Mouse (Mus musculus): Measurements from ENCODE around the gene Trim31. TPM values are rescaled to one million over a fixed set of nuclear protein-coding genes. Genes with fewer than 3 reads are reported as not detected.

The Trim31 gene
- polyA plus RNA-seq (2012; ENCODE audit: insufficient read depth, insufficient read length, low replicate concordance, missing spikeins), result not detected in 2 replicates

DNA sequence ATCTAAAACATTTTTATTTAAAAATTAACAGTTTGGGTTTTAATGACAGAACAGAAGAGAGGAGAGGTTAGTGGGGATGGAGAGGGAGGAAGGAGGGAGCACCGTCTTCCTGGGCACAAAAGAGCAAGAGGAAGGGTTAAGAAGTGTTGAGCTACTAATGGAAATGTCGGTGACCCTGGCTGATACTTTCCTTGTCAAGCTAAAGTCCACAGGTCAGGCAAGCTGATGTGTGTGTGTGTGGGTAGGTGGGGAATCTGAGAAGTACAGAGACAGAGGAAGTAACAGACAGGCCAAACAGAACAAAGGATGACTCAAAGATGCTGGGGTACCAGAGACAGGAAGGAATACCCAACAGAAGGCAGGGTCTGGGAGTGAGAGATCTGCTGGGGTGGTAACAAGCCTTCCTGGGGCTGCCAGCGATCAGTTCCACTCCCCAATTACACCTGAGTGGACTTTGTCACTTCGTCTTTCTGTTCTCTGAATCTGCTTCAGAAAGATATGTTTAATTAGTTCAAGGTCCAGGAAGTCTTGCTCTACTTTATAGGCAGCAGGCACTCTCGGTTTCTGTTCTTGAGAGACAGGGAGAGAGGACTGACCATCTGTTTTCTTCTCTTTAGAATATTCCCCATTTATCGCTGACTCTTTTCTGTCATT is at the start of gene Trim31:
Gene Trim31, plus strand, starts transcription at position 567 of the 654 bp plus-strand sequence.
- Histone ChIP-seq H3K4me3 (ENCODE audit: insufficient read depth, low read depth, low read length) (no peak within 1 kb of the TSS), H3K4me1 (ENCODE audit: control insufficient read depth, insufficient read depth, low read length) (peaks cover 3% of the 10 kb centered on the region), H3K27ac (ENCODE audit: insufficient read depth, low read depth, low read length) (no peak within 1 kb of the TSS)
- TF ChIP-seq POLR2A (IDR thresholded peaks at IDR 0.05; ENCODE audit: insufficient read depth, low read depth, low read length) (no peak), CTCF (IDR thresholded peaks at IDR 0.05; ENCODE audit: insufficient read depth, low read depth, low read length) (no peak)
- WGBS, result 85% methylated on average over 6 of the region's 6 CpGs

DNA sequence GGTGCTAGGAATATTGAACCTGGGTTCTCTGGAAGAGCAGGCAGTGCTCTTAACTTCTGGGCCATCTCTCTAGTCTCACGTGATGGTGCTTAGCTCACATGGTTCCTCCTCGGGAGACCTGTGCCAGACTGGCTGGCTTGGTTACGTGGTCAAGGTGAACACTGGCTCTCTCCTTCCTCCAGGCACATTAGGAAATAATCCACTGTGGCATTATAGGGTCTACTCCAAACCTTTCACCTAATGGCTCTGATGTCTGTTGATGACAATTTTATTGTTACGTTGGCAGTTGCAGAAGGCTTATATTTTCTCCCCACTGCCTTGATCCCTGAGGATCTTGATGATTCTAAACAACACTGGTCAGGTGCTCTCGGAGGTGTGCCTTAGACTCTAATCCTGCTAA is 49.0 kb upstream of the Trim31 start:
- no peak overlapping the region for H3K27ac ChIP-seq (ENCODE audit: insufficient read depth, low read depth, low read length)
- TF ChIP-seq POLR2A (IDR thresholded peaks at IDR 0.05; ENCODE audit: insufficient read depth, low read depth, low read length) (no peak), CTCF (IDR thresholded peaks at IDR 0.05; ENCODE audit: insufficient read depth, low read depth, low read length) (no peak)
- no peak overlapping the region for H3K4me3 ChIP-seq (ENCODE audit: insufficient read depth, low read depth, low read length)
- no peaks in the 10 kb centered on the region; the same call in 1 of the 2 replicates for H3K4me1 ChIP-seq (ENCODE audit: control insufficient read depth, insufficient read depth, low read length)
- 70% methylated on average over 5 of the region's 5 CpGs for WGBS

DNA sequence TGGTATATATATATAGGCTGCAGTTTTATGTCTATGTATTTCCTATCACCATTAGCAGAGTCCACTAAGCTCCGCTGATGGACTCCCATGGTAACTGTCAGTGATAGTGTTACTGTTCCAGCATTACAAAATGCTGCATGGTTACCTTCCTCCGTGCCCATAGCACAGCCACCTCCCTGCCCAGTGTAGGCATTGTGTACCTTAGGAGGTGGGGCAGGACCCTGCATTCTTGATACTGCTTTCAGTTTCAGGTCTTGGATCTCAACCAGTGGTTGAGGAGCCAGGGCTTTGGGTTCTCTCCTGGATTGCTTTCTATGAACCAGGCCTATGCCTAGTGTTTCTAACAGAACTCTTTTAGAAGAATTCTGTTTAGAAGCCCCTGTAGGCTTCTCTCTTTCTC is 47.9 kb upstream of the Trim31 start:
- no peak overlapping the region for H3K4me3 ChIP-seq (ENCODE audit: insufficient read depth, low read depth, low read length)
- H3K27ac ChIP-seq (ENCODE audit: insufficient read depth, low read depth, low read length), result no peak overlapping the region
- TF ChIP-seq CTCF (IDR thresholded peaks at IDR 0.05; ENCODE audit: insufficient read depth, low read depth, low read length) (no peak), POLR2A (IDR thresholded peaks at IDR 0.05; ENCODE audit: insufficient read depth, low read depth, low read length) (no peak)
- WGBS, result 89% methylated on average over 2 of the region's 2 CpGs
- no peaks in the 10 kb centered on the region; the same call in 1 of the 2 replicates for H3K4me1 ChIP-seq (ENCODE audit: control insufficient read depth, insufficient read depth, low read length)

- Histone ChIP-seq H3K27ac (ENCODE audit: insufficient read depth, low read depth, low read length) (no peak overlapping the region), H3K4me3 (ENCODE audit: insufficient read depth, low read depth, low read length) (no peak overlapping the region), H3K4me1 (ENCODE audit: control insufficient read depth, insufficient read depth, low read length) (no peaks in the 10 kb centered on the region; the same call in 1 of the 2 replicates)
- WGBS, result 85% methylated on average over 5 of the region's 5 CpGs
- no peak for TF ChIP-seq POLR2A (IDR thresholded peaks at IDR 0.05; ENCODE audit: insufficient read depth, low read depth, low read length)
Measured at GRCm38 (mm10) chr17:36851200-36851599, 46.7 kb upstream of the Trim31 start.

DNA sequence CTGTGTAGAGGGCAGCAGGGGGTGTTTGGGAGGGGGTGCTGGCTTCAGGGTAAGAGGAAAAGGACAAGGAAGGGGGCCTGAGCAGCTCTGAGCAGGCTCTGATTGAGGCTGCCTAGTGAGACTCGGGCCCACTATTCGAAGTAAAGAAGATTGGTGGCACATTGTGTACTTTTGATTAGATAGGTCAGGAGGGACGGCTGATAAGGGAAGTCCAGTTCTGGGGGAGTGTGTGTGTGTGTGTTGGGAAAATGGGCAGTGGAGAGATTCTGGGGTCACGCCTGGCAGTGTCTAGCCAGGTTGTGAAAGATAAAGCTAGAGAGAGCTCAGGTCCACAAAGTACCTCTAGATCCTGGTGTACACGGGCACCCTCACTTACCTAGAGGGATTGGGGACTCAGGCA is 46.3 kb upstream of the Trim31 start:
- no peak overlapping the region for H3K27ac ChIP-seq (ENCODE audit: insufficient read depth, low read depth, low read length)

DNA sequence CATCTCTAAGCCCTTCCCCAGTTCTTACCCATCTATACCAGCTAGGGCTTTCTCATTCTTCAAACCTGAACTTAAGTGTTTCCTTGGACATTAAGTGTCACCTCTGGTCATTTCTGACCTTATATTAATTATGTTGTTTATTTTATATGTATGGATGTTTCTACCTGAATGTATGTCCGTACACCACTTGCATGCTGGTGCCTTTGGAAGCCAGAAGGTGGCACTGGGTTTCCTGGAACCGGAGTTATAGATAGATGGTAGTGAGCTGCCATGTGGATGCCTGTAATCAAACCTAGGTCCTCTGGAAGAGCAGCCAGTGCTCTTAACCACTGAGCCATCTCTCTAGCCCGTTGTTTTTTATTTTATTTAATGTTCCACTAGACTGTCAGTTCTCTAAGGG is 42.4 kb upstream of the Trim31 start:
- Histone ChIP-seq H3K4me3 (ENCODE audit: insufficient read depth, low read depth, low read length) (no peak overlapping the region), H3K27ac (ENCODE audit: insufficient read depth, low read depth, low read length) (no peak overlapping the region), H3K4me1 (ENCODE audit: control insufficient read depth, insufficient read depth, low read length) (no peaks in the 10 kb centered on the region)
- no peak for TF ChIP-seq CTCF (IDR thresholded peaks at IDR 0.05; ENCODE audit: insufficient read depth, low read depth, low read length)
- no peak for TF ChIP-seq POLR2A (IDR thresholded peaks at IDR 0.05; ENCODE audit: insufficient read depth, low read depth, low read length)
- 95% methylated on average over 3 of the region's 3 CpGs for WGBS

More for the DNA sequence above, 46.3 kb upstream of the Trim31 start:
- no peak for TF ChIP-seq CTCF (IDR thresholded peaks at IDR 0.05; ENCODE audit: insufficient read depth, low read depth, low read length)
- no peak for TF ChIP-seq POLR2A (IDR thresholded peaks at IDR 0.05; ENCODE audit: insufficient read depth, low read depth, low read length)
- Histone ChIP-seq H3K4me3 (ENCODE audit: insufficient read depth, low read depth, low read length) (no peak overlapping the region), H3K4me1 (ENCODE audit: control insufficient read depth, insufficient read depth, low read length) (no peaks in the 10 kb centered on the region; the same call in 1 of the 2 replicates)
- WGBS, result 89% methylated on average over 5 of the region's 5 CpGs

DNA sequence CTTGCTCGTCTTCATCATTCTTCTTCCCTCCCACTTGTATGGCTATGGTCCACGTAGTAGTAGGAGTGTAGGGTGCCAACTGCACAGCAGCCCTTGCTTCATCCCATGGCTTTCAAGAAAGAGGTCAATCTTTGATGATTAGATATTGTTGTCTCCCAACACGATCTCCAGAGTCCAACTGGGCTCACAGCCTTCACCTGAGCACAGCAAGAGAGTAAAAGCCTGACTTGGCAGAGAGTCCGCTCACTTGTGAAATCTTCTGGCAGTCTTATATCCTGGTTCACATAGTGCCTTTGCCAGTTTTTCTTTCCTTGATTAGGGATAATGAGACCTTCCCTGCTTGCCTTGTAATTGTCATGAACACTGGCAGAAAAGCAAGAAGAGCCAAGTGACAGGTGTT is 41.7 kb upstream of the Trim31 start:
- H3K4me3 ChIP-seq (ENCODE audit: insufficient read depth, low read depth, low read length), result no peak overlapping the region
- no peak overlapping the region for H3K27ac ChIP-seq (ENCODE audit: insufficient read depth, low read depth, low read length)
- WGBS, result 87% methylated on average over 4 of the region's 4 CpGs
- H3K4me1 ChIP-seq (ENCODE audit: control insufficient read depth, insufficient read depth, low read length), result no peaks in the 10 kb centered on the region
- no peak for TF ChIP-seq POLR2A (IDR thresholded peaks at IDR 0.05; ENCODE audit: insufficient read depth, low read depth, low read length)
- TF ChIP-seq CTCF (IDR thresholded peaks at IDR 0.05; ENCODE audit: insufficient read depth, low read depth, low read length), result no peak

DNA sequence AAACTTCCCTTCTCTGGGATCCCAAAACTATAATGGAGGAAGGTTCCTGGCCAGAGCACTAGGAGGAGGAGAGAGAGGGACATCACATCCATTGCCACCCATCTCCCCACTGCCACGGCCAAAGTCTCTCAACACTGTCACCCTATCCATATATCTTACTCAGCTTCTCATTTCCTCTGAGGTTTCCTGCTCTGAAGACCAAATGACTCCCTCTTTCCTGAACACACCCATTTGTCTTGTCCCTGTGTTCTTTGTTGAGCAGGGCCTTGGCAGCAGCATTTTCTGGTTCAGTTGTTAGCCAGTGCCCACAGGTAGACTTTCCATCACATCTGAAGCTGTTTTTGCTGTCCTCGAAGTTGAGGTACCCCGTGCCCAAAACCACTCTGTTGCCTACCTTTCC is 39.7 kb upstream of the Trim31 start:
- Histone ChIP-seq H3K27ac (ENCODE audit: insufficient read depth, low read depth, low read length) (no peak overlapping the region), H3K4me3 (ENCODE audit: insufficient read depth, low read depth, low read length) (no peak overlapping the region), H3K4me1 (ENCODE audit: control insufficient read depth, insufficient read depth, low read length) (no peaks in the 10 kb centered on the region)
- WGBS, result 89% methylated on average over 3 of the region's 3 CpGs
- TF ChIP-seq CTCF (IDR thresholded peaks at IDR 0.05; ENCODE audit: insufficient read depth, low read depth, low read length), result no peak
- no peak for TF ChIP-seq POLR2A (IDR thresholded peaks at IDR 0.05; ENCODE audit: insufficient read depth, low read depth, low read length)

DNA sequence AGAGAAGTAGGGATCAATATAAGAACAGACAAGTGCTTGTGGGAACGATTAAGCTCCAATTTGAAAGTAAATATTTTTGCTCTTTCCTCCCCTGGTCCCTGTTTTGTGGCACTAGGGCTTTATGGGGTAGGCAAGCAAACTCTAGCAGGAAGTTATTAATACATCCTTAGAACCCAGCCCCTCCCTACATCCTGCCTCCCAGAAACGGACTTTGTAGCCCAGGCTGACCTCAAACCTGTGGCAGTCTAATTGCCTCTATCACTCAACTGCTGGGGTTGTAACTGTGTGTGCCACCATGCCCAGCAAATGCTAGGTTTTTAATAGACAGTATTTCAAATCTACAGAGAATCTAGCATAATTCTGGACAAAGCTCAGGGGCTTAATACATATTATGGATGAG is 36.2 kb upstream of the Trim31 start:
- TF ChIP-seq CTCF (IDR thresholded peaks at IDR 0.05; ENCODE audit: insufficient read depth, low read depth, low read length) (no peak), POLR2A (IDR thresholded peaks at IDR 0.05; ENCODE audit: insufficient read depth, low read depth, low read length) (no peak)
- H3K4me1 ChIP-seq (ENCODE audit: control insufficient read depth, insufficient read depth, low read length), result peaks cover 2% of the 10 kb centered on the region
- no peak overlapping the region for H3K4me3 ChIP-seq (ENCODE audit: insufficient read depth, low read depth, low read length)
- H3K27ac ChIP-seq (ENCODE audit: insufficient read depth, low read depth, low read length), result no peak overlapping the region
- whole genome bisulfite sequencing, result 56% methylated on average over 2 of the region's 2 CpGs
